In the genomic region with DNA sequence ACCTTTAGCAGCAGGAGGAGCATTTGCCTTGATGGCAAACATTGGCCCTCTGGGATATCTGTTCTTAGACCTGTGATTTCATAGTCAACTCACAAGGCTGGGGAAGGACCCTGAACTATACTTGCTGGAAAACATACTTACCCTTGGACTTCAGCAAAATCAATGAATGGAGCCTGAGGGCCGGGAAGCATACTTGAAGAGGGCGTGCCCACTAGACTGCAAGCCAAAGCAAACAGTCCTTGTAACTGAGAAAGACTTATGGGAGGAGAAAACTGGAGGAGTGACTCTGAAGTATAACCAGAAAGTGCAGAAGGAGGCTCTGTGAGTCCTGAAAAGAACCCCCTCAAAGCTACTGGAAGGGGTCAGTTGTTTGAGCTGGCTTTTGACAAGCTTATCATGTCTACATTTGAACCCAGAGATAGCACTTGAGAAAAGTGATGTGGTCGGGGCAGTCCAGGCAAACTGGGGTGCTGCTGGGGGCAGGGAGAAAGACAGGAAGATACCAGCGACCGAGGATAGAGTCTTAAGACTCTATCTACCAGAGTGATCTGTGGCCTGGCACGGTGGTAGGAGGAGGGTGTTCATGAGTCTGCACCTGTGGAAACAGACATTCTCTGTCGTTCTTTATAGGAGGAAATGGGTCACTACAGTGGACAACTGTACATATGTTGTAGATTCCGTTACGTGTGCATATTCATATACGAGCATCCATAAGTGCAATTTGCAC, we compare ENCODE assay signal across 16 mouse cellular contexts. TPM values are rescaled to one million over a fixed set of nuclear protein-coding genes. Genes with fewer than 3 reads are reported as not detected.
DNase-seq lines count a peak whose midpoint lies in the region; ATAC-seq and TF ChIP-seq lines count a peak whose summit lies in the region.
"Had no signal": no experiment of that assay in that cellular context is flagged by ENCODE, and none has a peak within 500 bp of the region (broad histone marks: within the 10 kb centered on the region; RNA-seq: fewer than 3 reads in every experiment).

No protein-coding gene starts in this region.

- no peak for TF ChIP-seq CTCF in stomach, postnatal 0 days (IDR thresholded peaks at IDR 0.05; ENCODE audit: low read depth)
- no peak for TF ChIP-seq CTCF in midbrain, postnatal 0 days (IDR thresholded peaks at IDR 0.05)

- peaks cover 5% of the 10 kb centered on the region; the same call in 1 of the 2 replicates for H3K4me1 ChIP-seq in stomach, postnatal 0 days (replicated peaks; ENCODE audit: control insufficient read depth, insufficient read depth)
- no peaks in the 10 kb centered on the region for H3K4me1 ChIP-seq in midbrain, postnatal 0 days (ENCODE audit: insufficient read depth, low read length)
- peaks cover 65% of the 10 kb centered on the region for H3K4me1 ChIP-seq in kidney, embryonic 16.5 days (ENCODE audit: insufficient read depth, low read length)

- H3K9ac ChIP-seq in stomach, postnatal 0 days (ENCODE audit: low read length), result no peak overlapping the region
- H3K9ac ChIP-seq in midbrain, postnatal 0 days (replicated peaks; ENCODE audit: low read length, poor library complexity, severe bottlenecking), result no peak overlapping the region
- no peak overlapping the region for H3K9ac ChIP-seq in kidney, embryonic 16.5 days (replicated peaks; ENCODE audit: low read length)
- H3K9ac ChIP-seq: heart, embryonic 15.5 days had no signal

- peak overlapping the region; percentile 77 for H3K27ac ChIP-seq in stomach, postnatal 0 days (replicated peaks)
- H3K27ac ChIP-seq in midbrain, postnatal 0 days (ENCODE audit: low read depth, low read length), result no peak overlapping the region
- H3K27ac ChIP-seq in kidney, embryonic 16.5 days (ENCODE audit: low read length), result no peak overlapping the region
- H3K27ac ChIP-seq: heart, embryonic 15.5 days; midbrain, embryonic 10.5 days had no signal

- DNase-seq in kidney, postnatal 10 days, result peak; percentile 35
- DNase-seq in kidney, postnatal 36 days, result no peak
- peak; percentile 39 for DNase-seq in heart, postnatal 4 days
- peak; percentile 51 for DNase-seq in lung, postnatal 10 days
- peak; percentile 80 for DNase-seq in stomach, postnatal 0 days (ENCODE audit: low spot score)
- DNase-seq in midbrain, postnatal 0 days (ENCODE audit: low spot score), result no peak
- DNase-seq: adrenal gland, adult 2 months; right cerebral cortex, postnatal 14 days; thymus, postnatal 4 days had no signal

- WGBS in stomach, postnatal 0 days, result 58% methylated on average over 10 of the region's 10 CpGs
- WGBS in midbrain, postnatal 0 days, result 93% methylated on average over 10 of the region's 10 CpGs
- 70% methylated on average over 10 of the region's 10 CpGs for WGBS in kidney, embryonic 16.5 days

- peak; percentile 87 for ATAC-seq in stomach, postnatal 0 days (ENCODE audit: low FRiP score, low TSS enrichment)
- no peak for ATAC-seq in midbrain, postnatal 0 days (ENCODE audit: low FRiP score)
- no peak for ATAC-seq in kidney, embryonic 16.5 days (ENCODE audit: low FRiP score, low TSS enrichment)
- ATAC-seq: hindbrain, embryonic 16.5 days had no signal

- no peaks in the 10 kb centered on the region for H3K9me3 ChIP-seq in stomach, postnatal 0 days (ENCODE audit: control insufficient read depth, low read length)
- no peaks in the 10 kb centered on the region for H3K9me3 ChIP-seq in midbrain, postnatal 0 days (ENCODE audit: low read length)
- H3K9me3 ChIP-seq in kidney, embryonic 16.5 days (ENCODE audit: low read length), result no peaks in the 10 kb centered on the region
- H3K9me3 ChIP-seq: heart, embryonic 15.5 days; midbrain, embryonic 10.5 days had no signal

- no peak overlapping the region for H3K4me3 ChIP-seq in stomach, postnatal 0 days (ENCODE audit: low read depth, low read length)
- H3K4me3 ChIP-seq in midbrain, postnatal 0 days (ENCODE audit: low read depth, low read length), result no peak overlapping the region
- no peak overlapping the region for H3K4me3 ChIP-seq in kidney, embryonic 16.5 days (ENCODE audit: low read length)
- H3K4me3 ChIP-seq: heart, embryonic 15.5 days; midbrain, embryonic 10.5 days; myocyte had no signal

- TF ChIP-seq EP300 in stomach, postnatal 0 days (optimal IDR thresholded peaks at IDR 0.05), result no peak

- no peaks in the 10 kb centered on the region for H3K36me3 ChIP-seq in stomach, postnatal 0 days (ENCODE audit: control insufficient read depth, insufficient read depth, low read length)
- no peaks in the 10 kb centered on the region; the same call in 1 of the 2 replicates for H3K36me3 ChIP-seq in midbrain, postnatal 0 days (ENCODE audit: insufficient read depth, low read length)
- no peaks in the 10 kb centered on the region for H3K36me3 ChIP-seq in kidney, embryonic 16.5 days (ENCODE audit: insufficient read depth, low read length)
- H3K36me3 ChIP-seq: heart, embryonic 15.5 days had no signal

- H3K27me3 ChIP-seq in stomach, postnatal 0 days (ENCODE audit: control insufficient read depth, insufficient read depth, low read length), result no peaks in the 10 kb centered on the region
- no peaks in the 10 kb centered on the region for H3K27me3 ChIP-seq in midbrain, postnatal 0 days (ENCODE audit: insufficient read depth, low read length)
- H3K27me3 ChIP-seq in kidney, embryonic 16.5 days (ENCODE audit: insufficient read depth, low read length), result no peaks in the 10 kb centered on the region
- H3K27me3 ChIP-seq: CH12.LX; heart, embryonic 15.5 days had no signal

- H3K4me2 ChIP-seq in stomach, postnatal 0 days (replicated peaks; ENCODE audit: low read depth), result 0 out of 2 replicates have a peak overlapping the region, but pooled peaks have one; percentile 12
- H3K4me2 ChIP-seq in midbrain, postnatal 0 days (ENCODE audit: low read depth, low read length, poor library complexity, severe bottlenecking), result no peak overlapping the region
- no peak overlapping the region for H3K4me2 ChIP-seq in kidney, embryonic 16.5 days (replicated peaks; ENCODE audit: low read depth, low read length)
- H3K4me2 ChIP-seq: heart, embryonic 15.5 days; liver, embryonic 11.5 days had no signal

RNA-seq across cellular contexts. Expression of a gene that starts 18.6 kb away (rescaled TPM):
- 10 to 100 TPM; 40.1 to 42.1 TPM for total RNA-seq in heart, postnatal 4 days (2021)
- polyA plus RNA-seq in stomach, postnatal 0 days (2015; fragmentation: Nextera tagmentation; extraction: Ambion mirVana), result 4.3 and 5.1 TPM in 2 replicates
- 108 and 119 TPM in 2 replicates for total RNA-seq in midbrain, postnatal 0 days (2014; rRNA removed)
- polyA plus RNA-seq in midbrain, postnatal 0 days (2015; fragmentation: Nextera tagmentation; extraction: Ambion mirVana), result 13.1 and 16.5 TPM in 2 replicates
- 5.3 and 5.4 TPM in 2 replicates for polyA plus RNA-seq in kidney, embryonic 16.5 days (2015; fragmentation: Nextera tagmentation; extraction: Ambion mirVana)

Comparison
In these comparisons a context has a peak if more than half of its experiments do, and no peak if none do; other contexts are left out.
1. DNase-seq: peak in kidney, postnatal 10 days (single experiment), heart, postnatal 4 days (single experiment), lung, postnatal 10 days (single experiment) and stomach, postnatal 0 days (single experiment); none in kidney, postnatal 36 days (0 of 2) and midbrain, postnatal 0 days (single experiment).